Mouse (Mus musculus) spleen, adult 12 weeks (tissue): ENCODE measurements around the gene Cldn18.

Source experiments
- DNase-seq: peaks from one replicate; pipeline ENCODE4 v3.0.0; 2022; ENCODE audit warnings: low spot score

Cldn18 gene

GRCm38 (mm10) chr9:99717134-99717533 lies at the start of gene Cldn18:
TSS of gene Cldn18 (minus strand) at chr9:99717267.
- DNase-seq = no peak

DNA sequence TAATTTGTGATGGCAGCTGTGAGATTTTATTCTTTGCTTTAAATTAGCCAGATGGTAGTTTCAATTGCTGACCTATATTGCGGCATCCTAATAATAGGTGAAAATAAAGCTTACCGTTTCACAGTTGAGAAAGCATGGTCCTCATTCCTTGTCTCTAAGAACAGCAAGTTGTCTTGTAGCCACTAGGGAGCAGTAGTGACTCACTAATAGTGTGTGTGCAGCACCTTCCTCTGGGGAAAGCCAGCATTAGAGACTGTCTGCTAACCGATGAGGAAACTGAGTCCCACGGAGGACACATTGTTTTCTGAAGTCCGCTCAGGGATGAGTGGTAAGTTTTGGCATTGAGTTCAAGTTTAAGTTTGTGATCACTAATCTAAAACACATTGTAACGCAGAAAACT lies 46.5 kb upstream of the Cldn18 start:
- DNase-seq = no peak

DNA sequence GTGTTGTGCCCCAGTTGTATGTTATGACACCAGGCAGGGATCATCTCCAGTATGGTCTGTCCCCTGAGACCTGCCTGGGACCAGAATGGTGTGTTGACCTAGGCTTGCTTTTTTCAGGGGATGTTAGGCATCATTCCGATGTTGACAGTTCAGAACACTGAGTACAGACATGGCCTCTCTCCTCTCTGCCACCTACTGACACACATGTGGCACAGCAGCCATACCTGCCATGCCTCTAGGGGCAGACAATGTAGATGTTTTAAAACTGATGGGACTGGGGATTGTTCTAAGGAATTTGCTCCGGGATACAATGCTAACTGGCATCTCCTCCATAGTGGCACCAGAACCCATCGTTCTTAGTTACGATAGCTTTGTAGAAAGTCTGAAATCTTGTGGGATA lies 33.2 kb upstream of the Cldn18 start:
- DNase-seq = no peak

- DNase-seq = no peak
These were observed 31.2 kb upstream of the Cldn18 start for GRCm38 (mm10) chr9:99748279-99748678.

GRCm38 (mm10) chr9:99747731-99748130 lies 30.7 kb upstream of the Cldn18 start:
- DNase-seq = no peak

DNA sequence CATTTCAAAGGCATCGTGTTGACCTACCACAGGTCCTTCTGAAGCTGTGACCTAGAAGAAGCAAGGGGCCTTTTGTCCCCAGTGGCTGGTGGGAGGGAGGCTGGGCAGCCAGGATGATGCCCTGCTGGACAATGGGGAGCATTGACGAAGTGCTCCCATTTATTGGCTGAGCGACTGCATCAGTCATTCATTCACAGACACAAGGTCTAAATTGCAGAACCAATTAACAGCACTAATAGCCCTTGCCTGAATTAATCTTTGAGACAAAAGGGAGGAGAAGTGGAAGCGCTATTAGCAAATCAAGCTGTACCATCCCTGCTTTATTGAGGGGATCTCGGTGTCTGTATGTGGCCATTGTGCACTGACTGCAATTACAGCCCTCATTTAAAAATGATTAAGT lies 27.5 kb upstream of the Cldn18 start:
- DNase-seq = no peak

GRCm38 (mm10) chr9:99729943-99730646 lies 13.0 kb upstream of the Cldn18 start:
- no peak for DNase-seq

GRCm38 (mm10) chr9:99727819-99728218 lies 10.8 kb upstream of the Cldn18 start:
- DNase-seq = no peak

DNA sequence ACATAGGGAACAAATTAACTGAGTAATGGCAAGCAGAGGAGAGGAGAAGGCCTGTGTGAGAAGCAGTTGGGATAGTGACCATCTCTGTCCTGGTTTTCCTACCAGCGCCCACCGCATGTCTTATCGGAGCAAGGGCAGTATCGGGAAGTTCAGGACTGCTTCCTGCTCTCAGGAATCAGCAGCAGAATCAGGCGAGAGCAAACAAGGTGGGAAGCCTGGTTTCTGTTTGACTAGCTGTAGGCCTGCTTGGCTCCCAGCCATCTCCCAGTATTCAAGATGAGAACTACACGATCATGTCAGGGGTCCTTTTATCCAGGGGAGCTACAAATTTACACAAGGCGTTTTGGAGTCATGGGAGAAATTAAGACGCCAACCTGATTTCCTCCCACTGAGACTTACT lies 8.2 kb upstream of the Cldn18 start:
- DNase-seq = no peak

- DNase-seq = no peak
These were observed 2.9 kb upstream of the Cldn18 start for GRCm38 (mm10) chr9:99720011-99720410.

GRCm38 (mm10) chr9:99710297-99710696 lies 6.8 kb downstream of the Cldn18 start:
- DNase-seq = no peak

- DNase-seq = no peak
These were observed 7.3 kb downstream of the Cldn18 start for GRCm38 (mm10) chr9:99709588-99710248.

- DNase-seq = no peak
These were observed 9.5 kb downstream of the Cldn18 start for GRCm38 (mm10) chr9:99707425-99708126.

- DNase-seq = no peak
These were observed 10.8 kb downstream of the Cldn18 start for GRCm38 (mm10) chr9:99706264-99706663.

DNA sequence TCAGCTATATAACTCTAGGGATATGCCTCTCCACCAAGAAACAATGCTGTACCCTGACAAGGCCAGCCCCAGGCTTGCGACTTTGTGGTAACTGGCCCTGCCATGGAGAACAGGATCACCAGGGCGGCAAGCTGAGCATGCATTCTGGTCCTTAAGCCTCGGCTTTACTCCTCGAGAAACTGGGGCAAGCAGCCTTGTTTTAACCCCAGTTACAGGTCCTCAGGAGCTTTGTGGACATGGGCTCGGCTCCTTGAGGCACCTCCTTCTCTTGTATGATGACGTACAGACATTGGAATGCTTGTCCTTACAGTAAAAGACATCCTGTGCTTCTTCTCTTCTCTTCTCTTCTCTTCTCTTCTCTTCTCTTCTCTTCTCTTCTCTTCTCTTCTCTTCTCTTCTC lies 13.4 kb downstream of the Cldn18 start:
- no peak for DNase-seq

DNA sequence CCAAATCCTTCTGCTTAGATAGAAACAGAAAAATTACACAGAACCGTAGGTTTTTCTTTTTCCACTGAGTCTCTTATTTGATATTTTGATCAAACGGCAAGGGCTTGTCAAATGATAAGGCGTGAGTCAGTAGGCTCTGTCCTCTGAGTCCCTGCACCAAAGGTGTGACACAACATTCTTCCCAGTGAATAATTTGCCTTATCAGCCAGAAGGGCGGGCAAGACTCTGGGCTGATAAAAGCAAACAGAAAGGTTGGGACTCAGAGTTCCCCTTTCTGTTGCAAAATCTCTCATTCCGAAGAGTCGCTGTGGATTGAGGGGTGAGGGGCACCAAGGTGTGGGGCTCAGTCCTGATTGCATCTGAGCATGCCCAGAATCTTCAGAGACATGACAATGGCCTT lies 14.9 kb downstream of the Cldn18 start:
- no peak for DNase-seq

DNA sequence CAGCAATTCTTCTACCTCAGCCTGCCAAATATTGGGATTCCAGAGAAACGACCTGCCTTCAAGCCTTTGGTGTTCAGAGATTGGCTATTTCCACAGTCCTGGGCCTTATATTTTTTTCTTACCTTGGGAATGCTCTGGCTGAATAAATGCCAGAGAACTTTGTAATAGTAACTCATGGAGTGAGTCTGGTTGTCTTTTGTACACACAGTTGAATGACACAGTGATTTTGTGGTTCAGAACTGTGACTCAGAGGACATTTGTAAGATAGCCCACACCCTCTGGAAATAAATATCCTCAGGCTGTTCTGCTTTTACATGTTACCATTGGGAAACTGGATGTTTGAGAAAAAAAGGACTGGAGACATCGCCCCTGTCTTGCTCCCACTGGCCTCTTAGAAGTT lies 15.9 kb downstream of the Cldn18 start:
- no peak for DNase-seq

- no peak for DNase-seq
These were observed 17.2 kb downstream of the Cldn18 start for GRCm38 (mm10) chr9:99699752-99700389.

GRCm38 (mm10) chr9:99694961-99695360 lies 22.1 kb downstream of the Cldn18 start:
- DNase-seq = no peak

DNA sequence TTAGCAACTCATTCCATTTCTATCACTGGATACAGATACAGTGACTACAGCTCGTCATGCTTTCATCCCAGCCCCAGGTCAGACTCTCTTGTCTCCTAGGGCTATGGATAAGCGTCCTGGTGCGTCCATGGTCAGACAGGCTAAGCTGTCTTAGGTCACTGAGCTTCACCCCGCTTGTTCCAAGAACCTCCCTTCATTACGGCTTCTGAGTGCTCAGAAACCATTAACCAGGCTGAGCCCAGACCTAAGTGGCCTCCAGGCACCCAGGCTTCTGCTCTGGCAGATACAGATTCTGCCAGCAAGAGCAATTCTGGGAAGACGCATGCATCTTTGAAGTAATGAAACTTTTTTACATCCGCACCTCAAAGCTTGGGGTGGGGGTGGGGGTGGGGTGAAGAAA lies 26.7 kb downstream of the Cldn18 start:
- no peak for DNase-seq

DNA sequence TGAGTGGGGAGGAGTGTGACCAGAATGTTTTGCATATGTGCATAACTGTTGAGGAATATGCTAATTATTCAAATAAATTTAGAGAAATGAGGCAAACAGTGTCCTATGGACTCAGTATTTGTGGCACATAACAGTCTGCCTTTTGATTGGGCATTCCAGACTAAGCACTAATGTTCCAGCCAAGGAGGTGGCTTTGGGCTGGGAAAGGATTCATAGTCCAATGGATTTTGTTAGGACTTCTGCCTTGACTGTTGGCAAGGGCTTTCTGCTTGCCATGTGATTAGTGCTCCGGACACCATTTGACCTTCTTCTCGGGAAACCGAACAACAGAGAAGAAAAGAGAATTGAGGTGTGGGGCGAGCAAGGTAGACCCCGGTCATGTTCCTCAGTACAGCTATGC lies 27.3 kb downstream of the Cldn18 start:
- no peak for DNase-seq

- no peak for DNase-seq
These were observed 31.4 kb downstream of the Cldn18 start for GRCm38 (mm10) chr9:99685536-99686231.
